Mouse (Mus musculus) thymus, postnatal 36 days (tissue): ENCODE measurements around the gene Btbd19.
A peak's percentile ranks its signal among the peaks of the same experiment; 100 is the strongest.

Source experiments
- DNase-seq, 2 experiments: peaks; one replicate each; pipeline ENCODE4 v3.0.0; 2022; ENCODE audit warnings: mixed read lengths in 2 of 2

Gene Btbd19

GRCm38 (mm10) chr4:117110985-117111384 lies 14.5 kb downstream of the Btbd19 start:
- DNase-seq: no peak

GRCm38 (mm10) chr4:117110249-117110648 lies 15.3 kb downstream of the Btbd19 start:
- peak; percentile 20 to 51 for DNase-seq

- no peak for DNase-seq
Observed at GRCm38 (mm10) chr4:117109330-117109729, 16.2 kb downstream of the Btbd19 start.

GRCm38 (mm10) chr4:117108524-117108849 lies 17.0 kb downstream of the Btbd19 start:
- DNase-seq: no peak

- DNase-seq: no peak
Observed at GRCm38 (mm10) chr4:117107813-117108523, 17.6 kb downstream of the Btbd19 start.

GRCm38 (mm10) chr4:117105127-117105526 lies 20.4 kb downstream of the Btbd19 start:
- no peak for DNase-seq

GRCm38 (mm10) chr4:117104672-117105071 lies 20.9 kb downstream of the Btbd19 start:
- no peak for DNase-seq

- no peak for DNase-seq
Observed at GRCm38 (mm10) chr4:117101218-117101617, 24.3 kb downstream of the Btbd19 start.

GRCm38 (mm10) chr4:117100036-117100435 lies 25.5 kb downstream of the Btbd19 start:
- DNase-seq: no peak

GRCm38 (mm10) chr4:117098764-117099036 lies 26.8 kb downstream of the Btbd19 start:
- DNase-seq: no peak

- DNase-seq: no peak
Observed at GRCm38 (mm10) chr4:117097969-117098763, 27.4 kb downstream of the Btbd19 start.

- no peak for DNase-seq
Observed at GRCm38 (mm10) chr4:117096666-117097065, 28.9 kb downstream of the Btbd19 start.

- DNase-seq: peak; percentile 68 to 80
Observed at GRCm38 (mm10) chr4:117095551-117096452, 29.7 kb downstream of the Btbd19 start, which contains the start of gene Ptch2. Gene Ptch2, plus strand, starts transcription at chr4:117096075.

GRCm38 (mm10) chr4:117094626-117095361 lies 30.7 kb downstream of the Btbd19 start:
- no peak for DNase-seq

GRCm38 (mm10) chr4:117090586-117090985 lies 34.9 kb downstream of the Btbd19 start:
- DNase-seq: no peak

GRCm38 (mm10) chr4:117087948-117088640 lies 37.4 kb downstream of the Btbd19 start:
- DNase-seq: no peak

- DNase-seq: no peak
Observed at GRCm38 (mm10) chr4:117071183-117071582, 54.3 kb downstream of the Btbd19 start.

- no peak for DNase-seq
Observed at GRCm38 (mm10) chr4:117070624-117071023, 54.9 kb downstream of the Btbd19 start.

GRCm38 (mm10) chr4:117069647-117070046 lies 55.9 kb downstream of the Btbd19 start:
- no peak for DNase-seq
